Mouse (Mus musculus) stomach, postnatal 0 days (tissue): ENCODE data around the gene Sdf4. TPM values are rescaled to one million over a fixed set of nuclear protein-coding genes. Genes with fewer than 3 reads are reported as not detected.

Experiments
- ATAC-seq: fragments of 200-750 bp; cut with Nextera tagmentation; 2 replicates; pipeline ENCODE4 v1.8.0; 2017; ENCODE audit not compliant: low FRiP score, low TSS enrichment
- DNase-seq: peaks from one replicate; pipeline ENCODE4 v3.0.0-alpha.2; 2016; ENCODE audit warnings: low spot score
- H3K27ac ChIP-seq: fragments of 300-500 bp; sonication (generic); replicated peaks from 2 replicates; pipeline ENCODE4 v1.5.1; 2014; ENCODE audit warnings: mild to moderate bottlenecking, control low read depth
- H3K27me3 ChIP-seq: fragments of 300-500 bp; sonication (generic); 2 replicates; pipeline ENCODE4 v1.6.1; 2014; ENCODE audit warnings: low read length; ENCODE audit not compliant: control insufficient read depth, insufficient read depth
- H3K36me3 ChIP-seq: fragments of 300-500 bp; sonication (generic); 2 replicates; pipeline ENCODE4 v1.6.1; 2014; ENCODE audit warnings: low read length, mixed read lengths; ENCODE audit not compliant: control insufficient read depth, insufficient read depth
- H3K4me1 ChIP-seq: fragments of 300-500 bp; sonication (generic); replicated peaks from 2 replicates; pipeline ENCODE4 v1.6.1; 2014; ENCODE audit warnings: antibody characterized with exemption; ENCODE audit not compliant: control insufficient read depth, insufficient read depth
- H3K4me2 ChIP-seq: fragments of 300-500 bp; sonication (generic); replicated peaks from 2 replicates; pipeline ENCODE4 v1.6.1; 2014; ENCODE audit warnings: low read depth, mild to moderate bottlenecking, control low read depth, moderate library complexity
- H3K4me3 ChIP-seq: fragments of 300-500 bp; sonication (generic); 2 replicates; pipeline ENCODE4 v1.5.1; 2014; ENCODE audit warnings: low read depth, low read length, control low read depth
- H3K9ac ChIP-seq: fragments of 300-500 bp; sonication (generic); 2 replicates; pipeline ENCODE4 v1.6.1; 2014; ENCODE audit warnings: mild to moderate bottlenecking, low read length, control low read depth, mixed read lengths
- H3K9me3 ChIP-seq: fragments of 300-500 bp; sonication (generic); 2 replicates; pipeline ENCODE4 v1.6.1; 2016; ENCODE audit warnings: low read length; ENCODE audit not compliant: control insufficient read depth
- CTCF ChIP-seq: IDR thresholded peaks from 2 replicates; pipeline ENCODE4 v1.5.1; 2016; ENCODE audit warnings: antibody characterized with exemption, low read depth, mild to moderate bottlenecking, moderate library complexity
- EP300 ChIP-seq: optimal IDR thresholded peaks from 2 replicates; pipeline ENCODE3; 2016; ENCODE audit warnings: antibody characterized with exemption
- WGBS: fragments of 180-500 bp; shearing (Covaris S2); extraction: QIAGEN DNeasy Blood & Tissue Kit; methylation state at CpG from one replicate; pipeline ENCODE4 v1.1.7; 2014; 5-methylcytosine and 5-hydroxymethylcytosine counted together
- polyA plus RNA-seq: library from polyadenylated mRNA; unstranded; fragments of >200 nt; fragmentation: Nextera tagmentation; extraction: Ambion mirVana; gene quantifications from 2 replicates; pipeline ENCODE4 v1.2.1, GENCODE M21; 2015

Sdf4 gene
- polyA plus RNA-seq, 1 experiment from 2014 or later = 129 TPM

DNA sequence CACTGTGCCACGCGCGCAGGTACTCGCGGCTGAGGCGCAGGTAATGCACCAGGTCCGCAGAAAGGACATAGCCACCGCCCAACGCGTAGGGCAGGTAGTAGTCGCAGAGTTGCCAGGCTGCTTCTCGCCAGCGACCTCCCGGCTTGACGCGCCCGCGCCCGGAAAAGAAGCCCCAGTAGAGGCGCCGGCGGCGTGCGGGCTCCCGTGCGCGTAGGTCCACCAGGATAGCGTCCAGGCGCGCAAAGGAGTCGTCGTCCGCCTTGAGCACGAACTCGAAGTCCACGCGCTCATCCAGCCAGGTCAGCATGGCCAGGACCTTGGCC, 803 bp upstream of the Sdf4 start:
- peak overlapping the region; percentile 78 for H3K9ac ChIP-seq
- WGBS = 18% methylated on average over 36 of the region's 37 CpGs
- H3K36me3 ChIP-seq = peaks cover 2% of the 10 kb centered on the region; the same call in 1 of the 2 replicates
- no peaks in the 10 kb centered on the region for H3K9me3 ChIP-seq
- ATAC-seq (peak; percentile 9; the same call in 1 of the 2 replicates), DNase-seq (no peak)
- no peaks in the 10 kb centered on the region for H3K27me3 ChIP-seq
- peaks cover 11% of the 10 kb centered on the region for H3K4me1 ChIP-seq
- peak overlapping the region; percentile 95 for H3K27ac ChIP-seq
- H3K4me3 ChIP-seq = peak overlapping the region; percentile 92
- TF ChIP-seq EP300 (no peak), CTCF (no peak)
- peak overlapping the region; percentile 96 for H3K4me2 ChIP-seq

DNA sequence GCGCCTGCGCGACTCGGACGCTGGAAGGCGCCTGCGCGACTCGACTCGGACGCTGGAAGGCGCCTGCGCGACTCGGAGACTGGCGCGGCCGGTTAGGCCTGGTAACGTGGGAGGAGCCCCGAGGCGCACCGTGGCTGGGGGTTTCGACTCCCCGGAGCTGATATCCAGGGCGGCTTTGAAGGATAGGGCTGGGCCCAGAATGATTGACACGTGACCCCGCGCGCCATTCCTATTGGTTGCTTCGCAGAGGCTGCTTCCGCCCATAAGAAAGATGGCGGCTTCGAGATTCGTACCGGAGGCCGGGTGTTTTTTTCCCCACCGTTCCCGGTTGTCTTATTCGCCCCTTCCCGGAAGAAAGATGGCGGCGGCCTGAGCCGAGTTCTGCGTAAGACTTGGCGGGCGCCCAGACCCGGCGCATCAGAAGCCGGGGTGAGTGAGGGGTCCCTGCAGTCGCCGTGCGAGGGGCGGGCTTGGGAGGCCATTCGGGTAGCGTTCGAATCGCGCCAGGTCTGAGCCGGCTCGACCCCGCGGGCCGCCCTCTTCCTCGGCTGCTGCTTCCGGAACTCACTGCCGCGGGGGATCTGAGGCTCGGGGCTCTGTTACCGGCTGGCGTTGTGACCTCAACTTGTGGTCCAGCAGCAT, 355 bp downstream of the Sdf4 start:
- Histone ChIP-seq H3K36me3 (peaks cover 5% of the 10 kb centered on the region; the same call in 1 of the 2 replicates), H3K4me1 (peaks cover 11% of the 10 kb centered on the region), H3K9me3 (no peaks in the 10 kb centered on the region), H3K4me2 (peak overlapping the region; percentile 66), H3K9ac (peak overlapping the region; percentile 87), H3K27me3 (no peaks in the 10 kb centered on the region), H3K27ac (peak overlapping the region; percentile 95), H3K4me3 (peak overlapping the region; percentile 92)
- under 1% methylated on average over 68 of the region's 70 CpGs for WGBS
- DNase-seq (peak; percentile 94), ATAC-seq (peak; percentile 86)
- TF ChIP-seq CTCF (peak; percentile 21; the same call in 1 of the 2 replicates), EP300 (no peak)

DNA sequence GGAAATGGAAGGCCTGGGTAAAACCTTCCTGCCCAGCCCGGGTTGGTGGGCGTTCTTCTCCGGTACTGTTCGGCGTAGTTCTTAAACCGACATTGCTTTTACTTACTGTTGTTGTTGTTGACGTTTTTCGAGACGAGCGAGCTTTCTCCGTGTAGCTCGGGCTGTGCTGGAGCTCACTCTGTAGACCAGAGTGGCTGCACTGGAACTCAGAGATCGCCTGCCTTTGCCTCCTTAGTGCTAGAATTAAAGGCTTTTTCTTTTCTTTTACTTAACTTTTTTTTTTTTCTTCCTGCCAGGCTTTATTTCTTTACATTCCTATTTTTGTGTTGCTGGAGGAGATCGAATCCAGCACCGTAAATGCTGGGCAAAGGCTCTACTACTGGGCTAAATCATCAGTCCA, 934 bp downstream of the Sdf4 start:
- 3% methylated on average over 15 of the region's 15 CpGs for WGBS
- peaks cover 11% of the 10 kb centered on the region for H3K4me1 ChIP-seq
- TF ChIP-seq EP300 (no peak), CTCF (no peak)
- H3K4me2 ChIP-seq = peak overlapping the region; percentile 66
- peak overlapping the region; percentile 92 for H3K4me3 ChIP-seq
- H3K36me3 ChIP-seq = peaks cover 6% of the 10 kb centered on the region; the same call in 1 of the 2 replicates
- H3K9ac ChIP-seq = peak overlapping the region; percentile 87
- H3K9me3 ChIP-seq = no peaks in the 10 kb centered on the region
- no peak for DNase-seq
- H3K27ac ChIP-seq = peak overlapping the region; percentile 95
- no peak for ATAC-seq
- H3K27me3 ChIP-seq = no peaks in the 10 kb centered on the region

DNA sequence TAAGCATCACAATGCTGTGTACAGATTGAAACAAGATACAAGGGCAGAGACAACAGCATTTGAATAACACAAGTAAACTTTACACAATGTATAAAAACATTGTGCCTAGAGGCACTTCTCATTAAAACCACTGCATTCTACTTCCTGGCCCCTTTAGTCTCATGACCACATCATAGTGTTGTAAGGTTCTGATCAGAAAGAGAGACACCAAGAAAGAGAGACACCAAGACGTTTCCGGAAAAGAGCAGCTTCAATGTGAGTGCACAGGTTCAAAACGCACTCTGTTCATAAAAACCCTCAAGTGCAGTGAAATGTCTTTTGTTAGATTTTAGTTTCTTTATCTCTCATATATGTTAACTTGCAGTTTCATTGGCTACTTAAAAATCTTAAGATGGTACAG, 11.4 kb downstream of the Sdf4 start:
- DNase-seq (no peak), ATAC-seq (no peak)
- H3K9me3 ChIP-seq = no peaks in the 10 kb centered on the region
- no peak overlapping the region for H3K27ac ChIP-seq
- no peaks in the 10 kb centered on the region for H3K4me1 ChIP-seq
- no peak overlapping the region for H3K4me2 ChIP-seq
- H3K9ac ChIP-seq = no peak overlapping the region
- TF ChIP-seq EP300 = no peak
- H3K36me3 ChIP-seq = peaks cover 31% of the 10 kb centered on the region
- H3K4me3 ChIP-seq = no peak overlapping the region
- H3K27me3 ChIP-seq = no peaks in the 10 kb centered on the region
- 90% methylated on average over 3 of the region's 3 CpGs for WGBS

DNA sequence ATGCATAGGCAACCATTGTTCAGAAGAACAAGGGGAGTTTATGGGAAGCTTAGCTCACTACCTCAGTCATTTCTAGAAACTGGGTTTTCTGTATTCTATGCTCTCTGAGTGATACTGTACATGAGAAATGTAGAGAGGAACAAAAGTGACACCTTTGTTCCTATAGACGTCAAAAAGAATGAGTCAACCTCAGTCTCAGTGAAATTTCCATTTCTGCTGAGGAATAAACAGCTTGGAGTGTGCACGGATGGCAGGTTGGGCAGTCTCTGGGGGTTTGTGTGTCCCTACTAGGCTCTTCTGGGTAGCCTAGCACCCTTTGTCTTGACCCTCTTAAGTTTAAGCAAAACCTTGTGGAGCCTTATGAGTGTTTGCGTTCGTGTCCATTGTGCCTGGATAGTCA, 15.7 kb downstream of the Sdf4 start:
- 87% methylated on average over 4 of the region's 4 CpGs for WGBS
- no peak overlapping the region for H3K4me3 ChIP-seq
- TF ChIP-seq CTCF (no peak), EP300 (no peak)
- no peaks in the 10 kb centered on the region for H3K27me3 ChIP-seq
- ATAC-seq = no peak
- H3K9me3 ChIP-seq = no peaks in the 10 kb centered on the region
- no peaks in the 10 kb centered on the region for H3K4me1 ChIP-seq
- H3K36me3 ChIP-seq = peaks cover 29% of the 10 kb centered on the region
- H3K9ac ChIP-seq = no peak overlapping the region
- no peak for DNase-seq
- H3K4me2 ChIP-seq = no peak overlapping the region
- no peak overlapping the region for H3K27ac ChIP-seq

DNA sequence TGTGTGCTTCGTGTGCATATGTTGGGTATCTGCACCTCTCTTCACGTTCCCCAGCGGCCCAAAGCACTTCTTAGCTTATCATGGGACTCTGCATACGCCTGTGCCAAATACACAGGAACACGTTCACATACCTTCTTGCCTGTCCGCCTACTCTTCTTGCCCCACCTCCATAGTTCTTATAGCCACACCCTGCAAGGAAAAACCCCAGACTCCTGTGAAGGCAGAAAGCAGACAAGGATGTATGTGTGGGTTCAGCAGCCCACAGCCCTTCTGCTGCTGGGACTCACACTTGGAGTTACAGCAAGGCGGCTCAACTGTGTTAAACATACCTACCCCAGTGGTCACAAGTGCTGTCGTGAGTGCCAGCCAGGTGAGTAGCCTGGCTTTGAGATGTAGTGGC, 21.0 kb downstream of the Sdf4 start, which contains the start of gene Tnfrsf4:
Gene Tnfrsf4, plus strand, starts transcription at position 207 of the 400 bp plus-strand sequence.
- Histone ChIP-seq H3K4me3 (no peak within 1 kb of the TSS), H3K9ac (no peak within 1 kb of the TSS), H3K36me3 (peaks cover 18% of the 10 kb centered on the region), H3K4me1 (no peaks in the 10 kb centered on the region), H3K9me3 (no peaks in the 10 kb centered on the region), H3K27me3 (no peaks in the 10 kb centered on the region), H3K27ac (no peak within 1 kb of the TSS), H3K4me2 (no peak within 1 kb of the TSS)
- DNase-seq (no peak), ATAC-seq (peak; percentile 28; the same call in 1 of the 2 replicates)
- TF ChIP-seq EP300 (no peak), CTCF (no peak)
- 61% methylated on average over 8 of the region's 8 CpGs for WGBS
